Mouse (Mus musculus) layer of hippocampus, adult 11-12 months (tissue): Measurements from ENCODE around the gene Slc25a20.

Experiments used
- DNase-seq: peaks from one replicate; pipeline ENCODE4 v3.0.0; 2022; ENCODE audit warnings: low spot score

Slc25a20 gene

DNA sequence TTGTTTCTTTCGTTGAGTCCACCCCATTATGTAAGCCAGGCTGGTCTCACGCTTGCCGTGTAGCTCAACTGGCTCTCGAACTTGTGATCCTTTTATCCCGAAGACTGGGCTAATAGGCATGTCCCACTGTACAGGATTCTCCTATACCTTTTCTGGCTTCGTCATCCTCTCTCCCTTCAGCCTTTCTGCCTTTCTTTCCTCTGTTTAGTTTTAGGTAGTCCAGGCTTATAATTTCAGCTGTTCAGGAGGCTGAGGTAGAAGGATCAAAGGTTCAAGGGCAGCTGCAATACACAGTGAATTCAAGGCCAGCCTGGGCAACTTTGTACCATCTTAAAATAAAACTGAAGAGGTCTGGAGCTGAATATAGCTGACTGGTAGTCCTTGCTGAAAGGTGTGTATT lies 25.3 kb downstream of the Slc25a20 start:
- DNase-seq, result no peak

DNA sequence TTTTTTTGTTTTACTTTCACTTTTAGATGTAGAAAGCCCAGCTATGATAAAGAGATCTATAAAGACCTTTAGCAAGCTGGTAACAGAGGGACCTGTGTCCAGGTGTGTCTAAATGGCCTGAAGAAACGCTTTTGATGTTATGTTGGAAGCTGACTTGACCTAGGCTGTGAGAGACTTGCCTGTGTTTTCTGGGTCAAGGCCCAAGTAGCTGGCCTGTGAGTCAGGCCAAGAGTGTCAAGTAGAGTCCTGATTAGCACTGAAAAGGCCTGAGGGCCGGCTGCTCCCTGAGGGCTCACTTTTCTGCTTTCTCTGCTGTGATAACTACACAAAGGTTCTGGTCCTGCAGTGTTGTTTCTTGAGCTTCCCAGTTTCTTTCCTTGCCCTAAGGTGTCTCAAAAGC lies 25.8 kb downstream of the Slc25a20 start:
- no peak for DNase-seq

GRCm38 (mm10) chr9:108688451-108688850 lies 26.6 kb downstream of the Slc25a20 start:
- DNase-seq, result no peak

GRCm38 (mm10) chr9:108689106-108689505 lies 27.2 kb downstream of the Slc25a20 start, which contains the start of gene Prkar2a:
Prkar2a (plus strand) TSS chr9:108689314.
- no peak for DNase-seq

DNA sequence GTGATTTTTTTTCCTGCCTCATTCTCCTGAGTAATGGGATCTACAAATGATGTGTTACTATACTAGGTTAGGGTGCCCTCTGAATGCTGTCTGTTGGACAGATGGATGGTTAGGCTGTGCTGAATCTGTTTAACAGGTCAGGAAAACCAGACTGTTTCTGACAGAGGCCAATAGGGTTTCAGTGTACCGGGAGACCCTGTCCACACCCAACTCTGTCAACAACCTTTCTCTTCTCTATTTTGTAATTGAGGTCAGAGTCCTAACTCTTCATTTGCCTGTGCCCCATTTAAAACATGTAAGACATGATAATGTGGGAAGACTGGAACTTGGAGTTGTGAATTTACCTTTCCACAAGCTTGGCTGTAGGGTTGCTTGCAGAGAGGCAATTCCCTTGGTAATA lies 28.1 kb downstream of the Slc25a20 start:
- no peak for DNase-seq

DNA sequence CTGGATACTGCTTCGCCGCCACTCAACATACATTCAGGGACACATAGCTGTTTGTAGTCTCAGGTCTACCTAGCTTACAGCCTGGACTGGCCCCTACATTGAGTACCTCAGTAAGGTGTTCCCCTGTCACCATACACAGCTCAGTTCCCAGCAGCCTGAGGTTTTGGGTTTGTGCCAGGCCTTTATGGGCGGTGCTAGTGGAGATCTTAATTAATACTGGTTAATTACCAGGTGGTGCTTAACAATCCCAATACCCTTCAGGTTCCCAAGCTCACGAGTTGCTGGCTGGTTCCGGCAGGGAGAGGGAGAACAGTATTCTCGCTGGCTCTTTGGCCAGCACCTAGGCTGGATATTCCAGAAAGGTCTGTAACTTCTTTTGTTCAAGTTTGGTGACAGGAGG lies 29.0 kb downstream of the Slc25a20 start:
- DNase-seq, result no peak

DNA sequence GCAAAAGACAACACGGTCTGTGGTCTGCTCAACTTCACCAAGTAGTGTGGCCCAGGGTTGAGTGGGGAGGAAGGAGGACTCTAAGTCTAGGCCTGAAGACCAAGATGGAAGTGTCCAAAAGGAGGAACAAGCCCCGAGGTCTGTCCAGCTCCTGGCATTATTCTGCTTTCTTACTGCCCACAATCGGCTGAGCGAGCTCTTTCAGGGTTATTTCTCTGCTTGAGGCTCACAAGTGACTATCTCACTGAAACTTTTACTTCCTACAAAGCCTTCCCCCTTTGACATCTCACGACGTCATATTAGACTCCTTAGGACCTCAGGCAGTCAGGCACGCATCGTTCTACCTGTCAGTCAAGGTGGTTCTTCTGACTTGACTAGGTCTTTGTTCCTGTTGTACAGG lies 29.5 kb downstream of the Slc25a20 start:
- peak; percentile 40 for DNase-seq

DNA sequence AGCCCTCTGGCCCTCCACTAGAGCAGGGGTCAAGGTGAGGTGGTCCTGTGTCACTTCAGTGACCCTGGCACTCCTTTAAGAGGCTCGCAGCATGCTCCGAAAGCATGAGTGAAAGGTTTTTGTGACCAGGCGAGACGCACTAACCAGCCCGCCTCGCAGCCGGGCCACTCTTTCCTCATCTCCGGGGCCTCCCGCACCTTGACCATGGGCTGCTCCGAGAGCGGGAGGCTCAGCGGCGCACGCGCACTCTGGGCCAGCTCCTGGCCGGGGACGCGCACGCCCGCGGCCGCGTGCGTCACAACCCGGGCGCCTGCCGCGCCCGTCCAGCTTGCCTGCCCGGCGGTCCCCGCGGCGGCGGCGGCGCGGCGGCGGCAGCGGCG lies 29.9 kb downstream of the Slc25a20 start:
- peak; percentile 88 for DNase-seq

GRCm38 (mm10) chr9:108692226-108693041 lies 30.5 kb downstream of the Slc25a20 start:
- peak; percentile 67 for DNase-seq

DNA sequence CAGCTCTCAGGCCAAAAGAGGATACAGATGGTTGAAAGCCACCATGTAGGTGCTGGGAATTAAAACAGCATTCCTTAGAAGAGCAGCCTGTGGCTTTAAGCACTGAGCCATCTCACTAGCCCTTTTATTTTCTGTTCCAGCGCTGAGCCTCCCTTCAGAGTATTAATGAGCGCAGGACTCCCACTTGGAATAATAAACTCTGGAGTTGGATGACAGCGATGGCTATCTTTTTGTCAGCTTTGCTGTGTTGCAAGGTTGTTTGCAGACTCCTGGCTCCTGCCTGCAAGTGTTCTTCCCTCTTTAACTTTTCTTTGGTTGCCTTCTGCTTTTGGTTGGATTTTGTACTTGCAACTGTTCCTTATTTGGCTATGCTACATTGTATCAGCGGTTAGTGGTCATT lies 32.1 kb downstream of the Slc25a20 start:
- DNase-seq, result no peak

DNA sequence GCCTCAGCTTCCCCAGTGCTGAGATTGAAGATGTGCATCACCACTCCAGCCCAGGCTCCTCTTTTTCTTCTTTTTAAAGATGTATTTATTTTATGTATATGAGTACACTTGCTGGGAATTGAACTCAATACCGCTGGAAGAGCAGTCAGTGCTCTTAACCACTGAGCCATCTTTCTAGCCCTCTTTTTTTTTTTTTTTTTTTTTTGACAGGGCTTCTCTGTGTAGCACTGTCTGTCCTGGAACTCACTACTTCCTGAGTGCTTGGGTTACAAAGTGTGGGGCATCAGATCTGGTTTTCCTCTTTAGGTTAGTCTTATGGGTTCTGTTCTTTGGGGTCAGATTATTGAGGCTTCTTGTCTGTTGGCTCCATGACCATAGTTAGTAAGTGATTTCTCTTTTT lies 32.6 kb downstream of the Slc25a20 start:
- DNase-seq, result no peak

DNA sequence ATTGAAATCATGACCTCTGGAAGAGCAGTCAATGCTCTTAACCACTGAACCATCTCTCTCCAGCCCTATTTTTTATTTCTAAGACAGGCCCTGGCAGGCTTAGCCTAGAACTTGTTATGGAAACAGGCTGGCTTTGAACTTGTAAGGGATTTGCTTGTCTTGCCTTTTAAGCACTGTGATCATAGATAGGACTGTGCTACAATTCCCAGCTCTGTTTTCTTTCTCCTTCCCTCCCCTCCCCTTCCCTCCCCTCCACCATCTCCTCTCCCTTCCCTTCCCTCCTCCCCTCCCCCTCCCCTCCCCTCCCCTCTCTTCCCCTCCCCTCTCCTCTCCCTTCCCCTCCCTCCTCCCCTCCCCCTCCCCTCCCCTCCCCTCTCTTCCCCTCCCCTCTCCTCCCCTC lies 40.6 kb downstream of the Slc25a20 start:
- DNase-seq, result no peak

DNA sequence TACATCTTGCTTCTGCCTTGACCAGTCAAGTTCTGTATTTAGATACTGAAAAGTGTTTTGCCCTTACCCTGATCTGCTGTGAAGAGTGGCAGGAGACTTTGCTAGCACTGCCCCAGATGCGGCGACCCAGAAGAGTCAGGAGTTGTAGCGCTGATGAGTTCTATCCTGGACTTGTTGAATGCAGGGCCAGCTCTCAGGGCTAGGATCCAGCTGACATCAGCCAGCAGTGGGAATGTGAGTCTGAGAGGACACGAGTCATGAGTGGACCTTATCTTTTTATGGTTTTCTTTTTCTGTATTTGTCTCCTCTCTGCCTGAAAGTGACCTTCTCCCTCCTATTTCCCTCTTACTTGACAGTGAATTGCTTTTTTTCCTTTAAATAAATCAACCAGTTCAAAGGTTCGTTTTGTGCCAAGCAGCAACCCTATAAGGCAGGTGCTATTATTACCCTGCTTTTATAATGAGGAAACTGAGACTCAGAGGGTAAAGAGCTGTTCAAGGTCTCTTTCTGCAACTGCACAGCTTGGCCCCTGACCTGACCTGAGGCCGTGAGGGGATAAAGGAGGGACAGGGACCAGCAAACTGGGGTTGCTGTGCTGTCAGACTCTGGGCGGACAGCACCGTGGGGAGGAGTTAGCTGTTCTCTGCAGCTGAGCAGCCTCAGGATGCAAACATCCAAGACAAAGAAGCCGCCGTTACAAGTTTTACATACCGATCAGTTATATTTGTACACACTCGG lies 41.7 kb downstream of the Slc25a20 start:
- DNase-seq, result no peak

DNA sequence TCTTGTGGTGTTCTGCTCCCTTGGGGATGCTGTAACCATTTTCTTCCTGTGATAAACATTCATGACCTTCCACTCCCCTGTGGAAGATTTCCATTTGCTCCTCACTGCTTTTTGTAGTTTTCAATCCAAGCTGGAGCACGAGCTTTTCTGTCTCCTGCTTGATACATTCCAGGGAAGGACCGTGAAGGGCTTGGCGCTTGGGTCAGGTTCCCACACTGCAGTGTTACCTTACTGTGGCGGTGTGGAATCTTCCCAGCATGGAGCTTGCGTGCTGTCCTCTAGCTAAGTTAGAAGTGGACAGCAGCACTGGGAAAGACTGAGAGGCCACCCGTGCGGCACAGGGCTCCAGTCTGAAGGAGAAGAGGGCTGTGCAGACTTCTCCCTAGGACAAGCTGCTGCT lies 42.7 kb downstream of the Slc25a20 start:
- DNase-seq, result no peak

GRCm38 (mm10) chr9:108707212-108707611 lies 45.3 kb downstream of the Slc25a20 start:
- no peak for DNase-seq

DNA sequence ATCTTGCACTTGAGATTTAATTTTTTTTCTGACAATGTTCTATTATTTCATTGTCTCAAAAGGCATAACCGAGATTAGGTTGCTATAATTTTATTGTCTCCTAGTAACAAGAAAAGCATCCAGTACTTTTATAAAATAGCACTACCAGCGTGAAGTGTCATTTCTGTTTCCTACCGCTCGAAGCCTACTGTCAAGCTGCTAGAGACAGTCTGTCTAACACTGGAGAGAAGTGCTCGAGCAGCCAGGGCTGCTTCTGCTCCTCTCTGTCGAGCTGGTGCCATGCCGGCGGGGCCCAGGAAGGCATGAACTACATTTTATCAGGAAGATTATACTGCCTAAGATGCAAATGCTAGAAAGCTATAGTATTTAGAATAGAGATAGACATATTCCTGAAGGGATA lies 46.9 kb downstream of the Slc25a20 start:
- no peak for DNase-seq

DNA sequence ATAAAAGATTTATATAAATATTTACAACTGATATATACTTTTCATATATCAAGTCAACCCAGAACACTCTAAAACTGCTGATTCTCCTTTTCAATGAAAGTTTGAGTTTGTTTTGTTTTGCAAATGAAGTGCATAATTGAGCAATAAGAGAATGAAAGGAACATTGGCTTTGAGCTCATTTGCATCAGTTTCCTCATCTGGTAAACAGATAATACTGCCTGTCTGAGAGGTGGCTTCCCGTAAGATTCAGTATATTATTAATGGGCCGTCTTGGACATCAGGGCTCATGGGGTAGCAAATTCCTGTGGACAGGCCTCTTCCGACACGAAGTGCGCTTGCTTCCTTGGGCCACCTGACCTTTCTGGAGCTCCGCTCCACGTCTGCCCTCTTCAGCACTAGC lies 48.9 kb downstream of the Slc25a20 start:
- DNase-seq, result no peak

GRCm38 (mm10) chr9:108716199-108716598 lies 54.3 kb downstream of the Slc25a20 start:
- no peak for DNase-seq

- DNase-seq, result no peak
Observed at GRCm38 (mm10) chr9:108723751-108724150, 61.9 kb downstream of the Slc25a20 start.

GRCm38 (mm10) chr9:108726116-108726515 lies 64.2 kb downstream of the Slc25a20 start:
- DNase-seq, result no peak

DNA sequence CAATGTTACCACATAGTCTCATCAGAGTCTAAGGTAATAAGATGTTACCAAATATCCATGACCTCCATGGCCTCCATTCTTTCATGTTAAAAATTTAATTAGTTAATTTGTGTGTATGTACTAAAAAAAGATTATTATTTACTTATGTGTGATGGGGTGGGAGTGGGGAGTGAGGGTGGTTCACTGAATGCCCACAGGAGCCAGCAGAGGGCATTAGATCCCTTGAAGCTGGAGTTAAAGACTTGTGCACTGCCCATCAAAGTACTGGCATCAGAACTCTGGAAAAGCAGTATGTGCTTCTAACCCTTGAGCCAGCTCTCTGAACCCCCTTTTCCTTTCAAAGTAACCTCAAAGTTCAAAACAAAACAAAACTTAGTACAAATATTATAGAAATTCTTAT lies 67.2 kb downstream of the Slc25a20 start:
- DNase-seq, result no peak

DNA sequence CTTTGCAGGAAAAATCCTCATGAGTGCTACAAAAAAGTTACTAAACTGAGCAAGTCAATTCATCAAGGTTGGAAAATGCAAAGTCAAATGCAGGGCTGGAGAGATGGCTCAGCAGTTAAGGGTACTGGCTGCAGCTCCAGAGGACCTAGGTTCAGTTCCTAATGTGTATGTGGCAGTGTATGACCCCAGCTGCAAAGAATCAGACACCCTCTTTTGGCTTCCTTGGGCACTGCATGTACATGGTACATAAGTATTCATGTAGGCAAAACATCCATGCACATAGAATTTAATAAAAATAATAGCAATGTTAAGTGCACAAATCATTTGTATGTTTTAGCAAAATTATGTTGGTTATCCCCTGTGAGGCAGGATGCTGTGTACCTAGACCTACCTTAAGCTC lies 70.6 kb downstream of the Slc25a20 start:
- DNase-seq, result no peak
